Mouse (Mus musculus) forebrain, embryonic 13.5 days (tissue): ENCODE data around the gene Slc6a11. TPM values are rescaled to one million over a fixed set of nuclear protein-coding genes. Genes with fewer than 3 reads are reported as not detected.

Source experiments
- ATAC-seq: fragments of 200-750 bp; cut with Nextera tagmentation; 2 replicates; pipeline ENCODE4 v1.8.0; 2017
- H3K27ac ChIP-seq: fragments of 300-500 bp; sonication (generic); 2 replicates; pipeline ENCODE4 v1.5.1; 2015; ENCODE audit warnings: inconsistent platforms, mild to moderate bottlenecking, moderate library complexity
- H3K27me3 ChIP-seq: fragments of 300-500 bp; sonication (generic); 2 replicates; pipeline ENCODE4 v1.6.1; 2015; ENCODE audit warnings: mild to moderate bottlenecking, inconsistent platforms
- H3K36me3 ChIP-seq: fragments of 300-500 bp; sonication (generic); 2 replicates; pipeline ENCODE4 v1.6.1; 2015; ENCODE audit warnings: mild to moderate bottlenecking, inconsistent platforms; ENCODE audit not compliant: poor library complexity, severe bottlenecking
- H3K4me1 ChIP-seq: fragments of 300-500 bp; sonication (generic); 2 replicates; pipeline ENCODE4 v1.6.1; 2015; ENCODE audit warnings: inconsistent platforms
- H3K4me2 ChIP-seq: fragments of 300-500 bp; sonication (generic); 2 replicates; pipeline ENCODE4 v1.6.1; 2015; ENCODE audit warnings: inconsistent platforms, mild to moderate bottlenecking, moderate library complexity
- H3K4me3 ChIP-seq: fragments of 300-500 bp; sonication (generic); 2 replicates; pipeline ENCODE4 v1.5.1; 2015; ENCODE audit warnings: mild to moderate bottlenecking, inconsistent platforms
- H3K9ac ChIP-seq: fragments of 300-500 bp; sonication (generic); 2 replicates; pipeline ENCODE4 v1.6.1; 2015; ENCODE audit warnings: mild to moderate bottlenecking, inconsistent platforms
- H3K9me3 ChIP-seq: fragments of 300-500 bp; sonication (generic); replicated peaks from 2 replicates; pipeline ENCODE4 v1.6.1; 2016; ENCODE audit warnings: inconsistent platforms
- WGBS: fragments of 180-500 bp; shearing (Covaris S2); methylation state at CpG from one replicate; pipeline ENCODE4 v1.1.7; 2015; 5-methylcytosine and 5-hydroxymethylcytosine counted together
- polyA plus RNA-seq: library from polyadenylated mRNA; unstranded; fragments of >200 nt; fragmentation: Nextera tagmentation; extraction: Ambion mirVana; gene quantifications from 2 replicates; pipeline ENCODE4 v1.2.1, GENCODE M21; 2015

The Slc6a11 gene
- polyA plus RNA-seq, 1 experiment from 2014 or later = 2.6 TPM

GRCm38 (mm10) chr6:114291396-114291795 lies 160.4 kb downstream of the Slc6a11 start:
- Histone ChIP-seq H3K36me3 (peaks cover 3% of the 10 kb centered on the region; the same call in 1 of the 2 replicates), H3K9me3 (no peaks in the 10 kb centered on the region), H3K27me3 (no peaks in the 10 kb centered on the region), H3K4me3 (no peak overlapping the region), H3K4me2 (peak overlapping the region; percentile 44; the same call in 1 of the 2 replicates), H3K9ac (peak overlapping the region; percentile 51; the same call in 1 of the 2 replicates), H3K4me1 (peaks cover 98% of the 10 kb centered on the region), H3K27ac (peak overlapping the region; percentile 90)
- ATAC-seq = no peak
- 51% methylated on average over 5 of the region's 5 CpGs for WGBS

GRCm38 (mm10) chr6:114293511-114293910 lies 162.5 kb downstream of the Slc6a11 start:
- no peaks in the 10 kb centered on the region for H3K27me3 ChIP-seq
- no peak for ATAC-seq
- no peak overlapping the region; the same call in 1 of the 2 replicates for H3K4me2 ChIP-seq
- peak overlapping the region; percentile 31; the same call in 1 of the 2 replicates for H3K27ac ChIP-seq
- H3K9me3 ChIP-seq = no peaks in the 10 kb centered on the region
- no peak overlapping the region for H3K4me3 ChIP-seq
- H3K4me1 ChIP-seq = peaks cover 99% of the 10 kb centered on the region
- WGBS = 23% methylated on average over 8 of the region's 8 CpGs
- peak overlapping the region; percentile 52 for H3K9ac ChIP-seq
- no peaks in the 10 kb centered on the region for H3K36me3 ChIP-seq

- Histone ChIP-seq H3K9ac (no peak overlapping the region), H3K4me2 (no peak overlapping the region), H3K9me3 (no peaks in the 10 kb centered on the region), H3K4me1 (peaks cover 87% of the 10 kb centered on the region), H3K4me3 (no peak overlapping the region), H3K27ac (peak overlapping the region; percentile 97), H3K27me3 (no peaks in the 10 kb centered on the region), H3K36me3 (peaks cover 2% of the 10 kb centered on the region; the same call in 1 of the 2 replicates)
- ATAC-seq = no peak
- 63% methylated on average over 4 of the region's 4 CpGs for WGBS
Observed at GRCm38 (mm10) chr6:114295086-114295485, 164.0 kb downstream of the Slc6a11 start.

GRCm38 (mm10) chr6:114297260-114298002 lies 166.4 kb downstream of the Slc6a11 start:
- WGBS = 20% methylated on average over 9 of the region's 10 CpGs
- Histone ChIP-seq H3K4me1 (peaks cover 64% of the 10 kb centered on the region), H3K4me2 (0 out of 2 replicates have a peak overlapping the region, but pooled peaks have one; percentile 7)

More at GRCm38 (mm10) chr6:114297260-114298002, 166.4 kb downstream of the Slc6a11 start:
- Histone ChIP-seq H3K27me3 (no peaks in the 10 kb centered on the region), H3K27ac (peak overlapping the region; percentile 97), H3K4me3 (no peak overlapping the region), H3K9ac (peak overlapping the region; percentile 22; the same call in 1 of the 2 replicates), H3K9me3 (no peaks in the 10 kb centered on the region), H3K36me3 (peaks cover 20% of the 10 kb centered on the region)
- peak; percentile 89 for ATAC-seq

Other genes starting within 250 kb of the Slc6a11 start
- 15.1 and 15.5 TPM in 2 replicates for gene Atp2b2, start 88.6 kb upstream of the Slc6a11 start, polyA plus RNA-seq
- gene Slc6a1, start 151.4 kb downstream of the Slc6a11 start, polyA plus RNA-seq = 67.2 and 81.0 TPM in 2 replicates